Mouse (Mus musculus): ENCODE measurements around the gene Thsd1.
"Not testable (repeated sequence)": the region's sequence is repeated elsewhere in the genome, so short reads cannot be mapped to it uniquely, and the experiment has no call there.

Thsd1 gene

GRCm38 (mm10) chr8:22264787-22265186 is 37.7 kb downstream of the Thsd1 start:
- DNase-seq (ENCODE audit: low spot score in 2 of 2): no peak

GRCm38 (mm10) chr8:22265194-22265593 is 38.1 kb downstream of the Thsd1 start:
- no peak for DNase-seq (ENCODE audit: low spot score in 2 of 2)

GRCm38 (mm10) chr8:22266809-22267208 is 39.7 kb downstream of the Thsd1 start:
- DNase-seq (ENCODE audit: low spot score in 2 of 2): no peak

- DNase-seq (ENCODE audit: low spot score in 2 of 2): no peak
Measured at GRCm38 (mm10) chr8:22273142-22273541, 46.0 kb downstream of the Thsd1 start.

GRCm38 (mm10) chr8:22274641-22275040 is 47.5 kb downstream of the Thsd1 start:
- DNase-seq (ENCODE audit: low spot score in 2 of 2): no peak

GRCm38 (mm10) chr8:22282999-22283491 is 55.9 kb downstream of the Thsd1 start, which contains the start of gene Tpte:
Gene Tpte, plus strand, starts transcription at chr8:22283441.
- DNase-seq (ENCODE audit: low spot score in 2 of 2): no peak

- DNase-seq (ENCODE audit: low spot score in 2 of 2): no peak
Measured at GRCm38 (mm10) chr8:22302326-22302725, 75.2 kb downstream of the Thsd1 start.

- DNase-seq (ENCODE audit: low spot score in 2 of 2): no peak
Measured at GRCm38 (mm10) chr8:22302896-22303306, 75.8 kb downstream of the Thsd1 start.

GRCm38 (mm10) chr8:22304045-22304444 is 76.9 kb downstream of the Thsd1 start:
- DNase-seq (ENCODE audit: low spot score in 2 of 2): not testable (repeated sequence)

GRCm38 (mm10) chr8:22306999-22307398 is 79.9 kb downstream of the Thsd1 start:
- no peak for DNase-seq (ENCODE audit: low spot score in 2 of 2)
